Mouse (Mus musculus) hindbrain, postnatal 0 days (tissue): ENCODE results near the gene Phactr2. TPM values are rescaled to one million over a fixed set of nuclear protein-coding genes. Genes with fewer than 3 reads are reported as not detected.

Experiments used
- ATAC-seq: fragments of 200-750 bp; cut with Nextera tagmentation; 2 replicates; pipeline ENCODE4 v1.8.0; 2017; ENCODE audit warnings: mild to moderate bottlenecking, moderate TSS enrichment, moderate library complexity
- DNase-seq: peaks from one replicate; pipeline ENCODE4 v3.0.0-alpha.2; 2015; ENCODE audit warnings: low spot score
- H3K27ac ChIP-seq: fragments of 300-500 bp; sonication (generic); 2 replicates; pipeline ENCODE4 v1.5.1; 2014; ENCODE audit warnings: mild to moderate bottlenecking
- H3K27me3 ChIP-seq: fragments of 300-500 bp; sonication (generic); 2 replicates; pipeline ENCODE4 v1.6.1; 2014; ENCODE audit warnings: low read length, mixed read lengths; ENCODE audit not compliant: insufficient read depth
- H3K36me3 ChIP-seq: fragments of 300-500 bp; sonication (generic); 2 replicates; pipeline ENCODE4 v1.6.1; 2014; ENCODE audit warnings: low read length, mixed read lengths; ENCODE audit not compliant: insufficient read depth
- H3K4me1 ChIP-seq: fragments of 300-500 bp; sonication (generic); 2 replicates; pipeline ENCODE4 v1.6.1; 2014; ENCODE audit warnings: antibody characterized with exemption, low read length, mixed read lengths; ENCODE audit not compliant: insufficient read depth
- H3K4me2 ChIP-seq: fragments of 300-500 bp; sonication (generic); 2 replicates; pipeline ENCODE4 v1.6.1; 2014; ENCODE audit warnings: low read depth, mild to moderate bottlenecking, low read length, moderate library complexity, mixed read lengths
- H3K4me3 ChIP-seq: fragments of 300-500 bp; sonication (generic); 2 replicates; pipeline ENCODE4 v1.5.1; 2014; ENCODE audit warnings: low read length
- H3K9ac ChIP-seq: fragments of 300-500 bp; sonication (generic); replicated peaks from 2 replicates; pipeline ENCODE4 v1.6.1; 2014; ENCODE audit warnings: mild to moderate bottlenecking, low read length, moderate library complexity, mixed read lengths
- H3K9me3 ChIP-seq: fragments of 300-500 bp; sonication (generic); 2 replicates; pipeline ENCODE4 v1.6.1; 2016; ENCODE audit warnings: low read length, mixed read lengths
- CTCF ChIP-seq: IDR thresholded peaks from 2 replicates; pipeline ENCODE4 v1.5.1; 2016; ENCODE audit warnings: antibody characterized with exemption, control low read depth, low read depth
- WGBS: fragments of 180-500 bp; shearing (Covaris S2); extraction: QIAGEN DNeasy Blood & Tissue Kit; methylation state at CpG from one replicate; pipeline ENCODE4 v1.1.7; 2014; 5-methylcytosine and 5-hydroxymethylcytosine counted together
- polyA plus RNA-seq: library from polyadenylated mRNA; unstranded; fragments of >200 nt; fragmentation: Nextera tagmentation; extraction: Ambion mirVana; gene quantifications from 2 replicates; pipeline ENCODE4 v1.2.1, GENCODE M21; 2015
- total RNA-seq: library from RNA; depleted of rRNA; stranded (reverse); fragments of >200 nt; gene quantifications from 2 replicates; pipeline ENCODE4 v1.2.3, GENCODE M21; 2014

Gene Phactr2
- total and polyA plus RNA-seq, 2 experiments from 2014 or later = 10.2 to 11.8 TPM

GRCm38 (mm10) chr10:13292026-13292425, 182.2 kb downstream of the Phactr2 start:
- Histone ChIP-seq H3K9ac (no peak overlapping the region), H3K4me1 (no peaks in the 10 kb centered on the region; the same call in 1 of the 2 replicates), H3K27ac (no peak overlapping the region), H3K27me3 (no peaks in the 10 kb centered on the region), H3K4me3 (no peak overlapping the region), H3K4me2 (no peak overlapping the region), H3K9me3 (no peaks in the 10 kb centered on the region), H3K36me3 (no peaks in the 10 kb centered on the region)
- no peak for TF ChIP-seq CTCF
- WGBS = 24% methylated on average over 2 of the region's 2 CpGs
- DNase-seq (no peak), ATAC-seq (no peak)

DNA sequence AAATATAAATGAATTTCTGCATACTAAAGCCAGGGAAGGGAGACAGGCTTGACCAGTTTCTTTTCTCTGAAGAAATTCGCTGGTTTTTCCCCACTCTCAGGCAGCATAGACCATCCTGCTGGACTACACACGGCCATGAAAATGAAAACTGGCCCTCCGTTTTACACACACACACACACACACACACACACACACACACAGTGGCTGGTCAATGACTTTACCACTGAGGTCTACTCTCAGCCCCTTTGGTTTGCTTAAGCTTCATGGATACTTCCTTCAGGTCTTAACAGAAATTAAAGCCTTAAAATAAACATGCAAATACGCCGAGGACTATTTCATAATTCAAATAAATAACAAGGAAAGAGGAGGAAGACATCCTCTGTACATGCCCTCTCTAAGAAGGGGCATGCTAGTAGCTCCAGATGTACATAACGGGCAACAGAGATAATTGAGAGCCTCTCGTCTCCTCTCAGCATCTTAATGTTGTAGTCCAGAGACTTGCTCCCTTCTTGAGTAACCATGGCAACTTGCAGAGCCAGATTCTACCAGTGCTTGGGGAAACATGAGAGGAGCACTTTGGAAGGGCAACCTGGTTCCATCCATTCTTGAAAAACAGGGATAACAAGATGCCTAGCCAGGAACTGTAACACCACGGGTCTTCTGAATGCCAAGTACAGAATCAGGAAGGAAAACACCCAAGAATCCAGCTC, 184.8 kb downstream of the Phactr2 start:
- 82% methylated on average over 8 of the region's 8 CpGs for WGBS
- DNase-seq = peak; percentile 21
- no peak overlapping the region for H3K4me3 ChIP-seq

DNA sequence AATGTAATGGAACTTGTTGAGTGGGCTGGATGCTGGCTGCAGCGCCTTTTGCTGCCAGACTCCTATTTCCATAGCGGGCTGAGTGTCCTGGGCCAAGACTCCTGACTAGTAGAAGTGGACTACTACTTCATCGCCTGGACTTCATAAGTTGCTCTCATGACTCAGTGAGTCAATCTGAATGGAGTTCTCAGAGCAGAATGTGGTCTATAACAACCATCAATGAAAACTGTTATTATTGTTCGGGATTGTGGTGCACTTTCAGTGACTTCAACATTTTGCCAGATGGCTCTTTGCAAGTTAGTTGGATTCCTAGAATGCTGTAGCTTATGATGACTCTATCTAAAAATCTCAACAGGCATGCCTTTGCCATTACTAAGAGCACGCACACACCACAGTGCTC, 185.9 kb downstream of the Phactr2 start:
- H3K4me2 ChIP-seq = no peak overlapping the region
- WGBS = 96% methylated on average over 5 of the region's 5 CpGs
- H3K4me1 ChIP-seq = no peaks in the 10 kb centered on the region; the same call in 1 of the 2 replicates
- DNase-seq (no peak), ATAC-seq (no peak)
- H3K27ac ChIP-seq = no peak overlapping the region
- no peaks in the 10 kb centered on the region for H3K9me3 ChIP-seq
- no peak overlapping the region for H3K9ac ChIP-seq
- H3K27me3 ChIP-seq = no peaks in the 10 kb centered on the region
- no peak for TF ChIP-seq CTCF
- no peaks in the 10 kb centered on the region for H3K36me3 ChIP-seq
- H3K4me3 ChIP-seq = no peak overlapping the region

More for the DNA sequence above, 184.8 kb downstream of the Phactr2 start:
- H3K27me3 ChIP-seq = no peaks in the 10 kb centered on the region
- no peak overlapping the region for H3K4me2 ChIP-seq
- TF ChIP-seq CTCF = no peak
- H3K36me3 ChIP-seq = no peaks in the 10 kb centered on the region
- H3K27ac ChIP-seq = no peak overlapping the region
- no peak overlapping the region for H3K9ac ChIP-seq
- no peaks in the 10 kb centered on the region; the same call in 1 of the 2 replicates for H3K4me1 ChIP-seq
- ATAC-seq = peak; percentile 70
- H3K9me3 ChIP-seq = no peaks in the 10 kb centered on the region

- Histone ChIP-seq H3K4me2 (no peak overlapping the region), H3K36me3 (no peaks in the 10 kb centered on the region), H3K27me3 (no peaks in the 10 kb centered on the region), H3K9ac (no peak overlapping the region), H3K4me1 (no peaks in the 10 kb centered on the region), H3K27ac (no peak overlapping the region), H3K9me3 (no peaks in the 10 kb centered on the region), H3K4me3 (no peak overlapping the region)
- 80% methylated on average over 4 of the region's 4 CpGs for WGBS
- no peak for ATAC-seq
- TF ChIP-seq CTCF = no peak
- no peak for DNase-seq
Observed at GRCm38 (mm10) chr10:13283441-13283840, 190.8 kb downstream of the Phactr2 start.

DNA sequence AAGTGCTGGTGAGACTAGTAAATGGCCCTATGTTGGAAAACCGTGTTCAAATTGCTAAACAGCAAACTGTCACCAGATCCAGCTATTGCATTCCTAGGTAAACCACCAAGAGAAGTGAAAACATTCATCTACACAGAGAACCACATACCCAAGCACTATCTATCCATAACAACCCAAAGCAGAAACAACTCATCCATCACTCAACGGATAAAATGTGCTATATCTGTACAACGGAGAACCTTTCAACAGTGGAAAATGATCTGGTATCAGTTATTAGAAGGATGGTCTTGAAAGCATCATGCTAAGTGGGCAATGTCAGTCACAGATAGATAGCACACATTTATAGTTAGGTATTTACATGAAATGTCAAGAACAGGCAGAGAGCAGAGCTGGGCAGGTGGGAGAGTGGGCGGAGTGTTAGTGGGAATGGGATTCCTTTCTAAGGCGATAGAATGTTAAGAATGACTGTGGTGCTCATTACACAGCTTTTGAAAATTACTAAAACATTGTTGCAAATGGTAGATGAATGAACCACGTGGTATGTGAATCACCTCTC, 193.8 kb downstream of the Phactr2 start:
- no peak for ATAC-seq
- Histone ChIP-seq H3K4me1 (no peaks in the 10 kb centered on the region), H3K9me3 (no peaks in the 10 kb centered on the region), H3K27ac (no peak overlapping the region), H3K4me2 (no peak overlapping the region), H3K36me3 (no peaks in the 10 kb centered on the region), H3K27me3 (no peaks in the 10 kb centered on the region), H3K9ac (no peak overlapping the region), H3K4me3 (no peak overlapping the region)
- 87% methylated on average over 6 of the region's 6 CpGs for WGBS
- no peak for DNase-seq
- TF ChIP-seq CTCF = no peak

DNA sequence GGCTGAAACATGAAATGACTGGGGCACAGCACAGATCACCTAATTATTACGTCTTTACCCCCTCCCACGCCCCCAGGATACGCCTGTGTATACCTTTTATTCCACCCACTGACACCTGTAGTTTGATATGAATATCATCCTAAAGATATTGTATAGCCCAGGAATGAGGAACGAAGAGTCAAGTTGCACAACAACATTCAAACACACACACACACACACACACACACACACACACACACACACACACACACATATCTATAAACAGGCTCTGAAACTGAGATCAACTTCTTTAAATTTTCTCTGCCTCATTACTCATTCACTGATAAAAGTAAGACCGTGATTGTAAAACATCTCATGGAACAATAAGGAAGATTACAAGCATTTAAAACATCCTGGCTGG, 197.9 kb downstream of the Phactr2 start:
- Histone ChIP-seq H3K4me1 (no peaks in the 10 kb centered on the region), H3K27ac (no peak overlapping the region), H3K36me3 (no peaks in the 10 kb centered on the region), H3K4me2 (no peak overlapping the region), H3K27me3 (no peaks in the 10 kb centered on the region), H3K4me3 (no peak overlapping the region), H3K9ac (no peak overlapping the region), H3K9me3 (no peaks in the 10 kb centered on the region)
- 89% methylated on average over 5 of the region's 5 CpGs for WGBS
- TF ChIP-seq CTCF = no peak
- no peak for DNase-seq
- no peak for ATAC-seq

GRCm38 (mm10) chr10:13275152-13275551, 199.1 kb downstream of the Phactr2 start:
- Histone ChIP-seq H3K27me3 (no peaks in the 10 kb centered on the region), H3K9me3 (no peaks in the 10 kb centered on the region), H3K9ac (no peak overlapping the region), H3K4me2 (no peak overlapping the region), H3K36me3 (no peaks in the 10 kb centered on the region), H3K27ac (no peak overlapping the region), H3K4me1 (no peaks in the 10 kb centered on the region), H3K4me3 (no peak overlapping the region)
- DNase-seq (no peak), ATAC-seq (no peak)
- WGBS = 90% methylated on average over 6 of the region's 6 CpGs
- no peak for TF ChIP-seq CTCF
